8 mouse cellular contexts compared by ENCODE assay signal in genomic region chr2:25931249-25931859, GRCm38 (mm10). TPM values are rescaled to one million over a fixed set of nuclear protein-coding genes. Genes with fewer than 3 reads are reported as not detected.
DNase-seq lines count a peak whose midpoint lies in the region; TF ChIP-seq lines count a peak whose summit lies in the region.
"Had no signal": no experiment of that assay in that cellular context is flagged by ENCODE, and none has a peak within 500 bp of the region (broad histone marks: within the 10 kb centered on the region; RNA-seq: fewer than 3 reads in every experiment).

No protein-coding gene starts in this region.

- no peaks in the 10 kb centered on the region for H3K4me1 ChIP-seq in ES-E14 (ENCODE audit: control insufficient read depth in 2 of 2, insufficient read depth in 2 of 2, low read length in 2 of 2, poor library complexity in 1 of 2)
- H3K4me1 ChIP-seq: midbrain, embryonic 12.5 days had no signal

- no peak overlapping the region for H3K27ac ChIP-seq in ES-E14 (ENCODE audit: insufficient read depth, low read depth, low read length, poor library complexity, severe bottlenecking)
- H3K27ac ChIP-seq: midbrain, embryonic 12.5 days had no signal

- H3K9ac ChIP-seq in ES-E14 (ENCODE audit: insufficient read depth, low read depth, low read length, poor library complexity, severe bottlenecking), result no peak overlapping the region
- H3K9ac ChIP-seq: midbrain, embryonic 12.5 days had no signal

- in situ Hi-C loops in ES-E14 (cut with MboI; ENCODE audit: low sequenced_read_pairs in 2 of 2, unreplicated experiment in 2 of 2), result no loop called here

- peaks cover 46% of the 10 kb centered on the region for H3K36me3 ChIP-seq in ES-E14 (ENCODE audit: control insufficient read depth, insufficient read depth, low read length, poor library complexity, severe bottlenecking)

- intact Hi-C loops in left cerebral cortex, postnatal 14 days (cut with DNase I), result no loop called here
- intact Hi-C loops in left cerebral cortex, postnatal 36 days (cut with DNase I), result no loop called here

- H3K4me3 ChIP-seq in ES-E14 (ENCODE audit: insufficient read depth in 1 of 2, low read depth in 1 of 2, low read length in 2 of 2, poor library complexity in 1 of 2, severe bottlenecking in 1 of 2), result no peak overlapping the region
- H3K4me3 ChIP-seq: midbrain, embryonic 12.5 days had no signal

- H3K9me3 ChIP-seq in ES-E14 (ENCODE audit: control insufficient read depth, insufficient read depth, low read depth, low read length), result no peaks in the 10 kb centered on the region
- H3K9me3 ChIP-seq: midbrain, embryonic 12.5 days had no signal

- DNase-seq in left cerebral cortex, postnatal 14 days (ENCODE audit: low spot score in 2 of 2), result peak; percentile 45 to 60
- no peak for DNase-seq in left cerebral cortex, postnatal 36 days (ENCODE audit: low spot score in 2 of 2)
- DNase-seq in ES-E14 (ENCODE audit: low read depth, low spot score), result peak; percentile 77
- peak; percentile 32 for DNase-seq in adipocyte (ENCODE audit: low spot score)
- peak; percentile 66 for DNase-seq in induced T-regulatory cell, adult 2 months (ENCODE audit: low read depth)
- peak; percentile 65 for DNase-seq in retina, embryonic 14.5 days (ENCODE audit: low spot score)
- no peak for DNase-seq in urinary bladder, postnatal 10 days (ENCODE audit: low spot score)

TF ChIP-seq in ES-E14, 5 proteins besides CTCF, POLR2A, EP300 and RAD21:
- TF ChIP-seq ZC3H11A (IDR thresholded peaks at IDR 0.05; ENCODE audit: borderline replicate concordance, low read depth, low read length), result no peak
- no peak for TF ChIP-seq ZNF384 (IDR thresholded peaks at IDR 0.05; ENCODE audit: low read depth, low read length)
- no peak for TF ChIP-seq CHD2 (IDR thresholded peaks at IDR 0.05; ENCODE audit: low read depth, low read length)
- TF ChIP-seq HCFC1 (IDR thresholded peaks at IDR 0.05; ENCODE audit: borderline replicate concordance, insufficient read depth, low read length), result no peak
- no peak for TF ChIP-seq MAFK (IDR thresholded peaks at IDR 0.05; ENCODE audit: insufficient read depth, low read depth, low read length)
TF ChIP-seq in ES-E14: peak in this region for 0.

RNA-seq across cellular contexts. Expression of gene Camsap1, which starts 51.7 kb away (rescaled TPM):
- 100 to 1,000 TPM; 139 to 167 TPM for total RNA-seq in left cerebral cortex, postnatal 14 days (2021)
- 100 to 1,000 TPM; 154 to 163 TPM for total RNA-seq in left cerebral cortex, postnatal 36 days (2021)
- 37.2 and 39.7 TPM in 2 replicates for total RNA-seq in ES-E14 (2012; rRNA removed)

Comparison
In these comparisons a context has a peak if more than half of its experiments do, and no peak if none do; other contexts are left out.
1. DNase-seq: peak in left cerebral cortex, postnatal 14 days (2 of 2), ES-E14 (single experiment), adipocyte (single experiment), induced T-regulatory cell, adult 2 months (single experiment) and retina, embryonic 14.5 days (single experiment); none in left cerebral cortex, postnatal 36 days (0 of 2) and urinary bladder, postnatal 10 days (single experiment).